Mouse (Mus musculus): ENCODE measurements around the gene Rgs16. TPM values are rescaled to one million over a fixed set of nuclear protein-coding genes. Genes with fewer than 3 reads are reported as not detected.

Rgs16 gene
- polyA plus RNA-seq (2012; rRNA removed) (21.9 and 22.6 TPM in 2 replicates), polyA plus RNA-seq (2014; fragmentation: Nextera tagmentation; extraction: Ambion mirVana) (6.4 and 8.5 TPM in 2 replicates)

- WGBS = under 1% methylated on average over 28 of the region's 28 CpGs
- peaks cover 4% of the 10 kb centered on the region for H3K36me3 ChIP-seq (ENCODE audit: control insufficient read depth, insufficient read depth, low read length)
- peak within 1 kb of the TSS; percentile 44 for H3K4me3 ChIP-seq (replicated peaks; ENCODE audit: low read length)
- peak; percentile 63; the same call in 1 of the 2 replicates for TF ChIP-seq POLR2A (IDR thresholded peaks at IDR 0.05; ENCODE audit: borderline replicate concordance, extremely low read depth, insufficient read depth, insufficient read length)
- no peak within 1 kb of the TSS for H3K27ac ChIP-seq (replicated peaks; ENCODE audit: low read depth, low read length)
- H3K4me2 ChIP-seq (replicated peaks; ENCODE audit: low read depth, low read length, severe bottlenecking) = peak within 1 kb of the TSS; percentile 70
- peak within 1 kb of the TSS; percentile 49 for H3K9ac ChIP-seq (ENCODE audit: low read depth, low read length, severe bottlenecking)
- peak; percentile 92 for DNase-seq (ENCODE audit: low spot score)
- H3K27me3 ChIP-seq (ENCODE audit: control insufficient read depth, insufficient read depth, low read length) = 0 out of 2 replicates have a peak, but pooled peaks cover 8% of the 10 kb centered on the region
- no peaks in the 10 kb centered on the region for H3K9me3 ChIP-seq (ENCODE audit: control insufficient read depth, low read length)
- ATAC-seq (ENCODE audit: low FRiP score, low read depth) = peak; percentile 81
- H3K4me1 ChIP-seq (ENCODE audit: control insufficient read depth, insufficient read depth, low read length) = peaks cover 35% of the 10 kb centered on the region
Observed at GRCm38 (mm10) chr1:153740145-153740544, at the start of gene Rgs16. TSS of gene Rgs16 (plus strand) at chr1:153740349.

GRCm38 (mm10) chr1:153692526-153692925 lies 47.6 kb upstream of the Rgs16 start:
- WGBS = 89% methylated on average over 6 of the region's 6 CpGs
- no peak overlapping the region for H3K27ac ChIP-seq (replicated peaks; ENCODE audit: low read depth, low read length)

GRCm38 (mm10) chr1:153694372-153695120 lies 45.6 kb upstream of the Rgs16 start:
- DNase-seq (ENCODE audit: low spot score) = no peak
- 93% methylated on average over 6 of the region's 6 CpGs for WGBS
- ATAC-seq (ENCODE audit: low FRiP score, low read depth) = no peak
- no peaks in the 10 kb centered on the region for H3K9me3 ChIP-seq (ENCODE audit: control insufficient read depth, low read length)
- no peaks in the 10 kb centered on the region for H3K27me3 ChIP-seq (ENCODE audit: control insufficient read depth, insufficient read depth, low read length)
- H3K4me3 ChIP-seq (replicated peaks; ENCODE audit: low read length) = no peak overlapping the region
- no peak overlapping the region for H3K4me2 ChIP-seq (replicated peaks; ENCODE audit: low read depth, low read length, severe bottlenecking)
- peaks cover 17% of the 10 kb centered on the region for H3K4me1 ChIP-seq (ENCODE audit: control insufficient read depth, insufficient read depth, low read length)
- TF ChIP-seq POLR2A (IDR thresholded peaks at IDR 0.05; ENCODE audit: borderline replicate concordance, extremely low read depth, insufficient read depth, insufficient read length) = no peak
- H3K9ac ChIP-seq (ENCODE audit: low read depth, low read length, severe bottlenecking) = no peak overlapping the region
- no peak overlapping the region for H3K27ac ChIP-seq (replicated peaks; ENCODE audit: low read depth, low read length)
- no peaks in the 10 kb centered on the region for H3K36me3 ChIP-seq (ENCODE audit: control insufficient read depth, insufficient read depth, low read length)

More at GRCm38 (mm10) chr1:153692526-153692925, 47.6 kb upstream of the Rgs16 start:
- DNase-seq (ENCODE audit: low spot score) = no peak
- TF ChIP-seq POLR2A (IDR thresholded peaks at IDR 0.05; ENCODE audit: borderline replicate concordance, extremely low read depth, insufficient read depth, insufficient read length) = no peak
- no peaks in the 10 kb centered on the region for H3K9me3 ChIP-seq (ENCODE audit: control insufficient read depth, low read length)
- H3K4me2 ChIP-seq (replicated peaks; ENCODE audit: low read depth, low read length, severe bottlenecking) = no peak overlapping the region
- H3K4me1 ChIP-seq (ENCODE audit: control insufficient read depth, insufficient read depth, low read length) = peaks cover under 1% of the 10 kb centered on the region; the same call in 1 of the 2 replicates
- ATAC-seq (ENCODE audit: low FRiP score, low read depth) = no peak
- no peak overlapping the region for H3K4me3 ChIP-seq (replicated peaks; ENCODE audit: low read length)
- H3K9ac ChIP-seq (ENCODE audit: low read depth, low read length, severe bottlenecking) = no peak overlapping the region
- H3K36me3 ChIP-seq (ENCODE audit: control insufficient read depth, insufficient read depth, low read length) = no peaks in the 10 kb centered on the region
- no peaks in the 10 kb centered on the region for H3K27me3 ChIP-seq (ENCODE audit: control insufficient read depth, insufficient read depth, low read length)

- DNase-seq (ENCODE audit: low spot score) = no peak
- peaks cover 23% of the 10 kb centered on the region for H3K4me1 ChIP-seq (ENCODE audit: control insufficient read depth, insufficient read depth, low read length)
- ATAC-seq (ENCODE audit: low FRiP score, low read depth) = no peak
- no peak overlapping the region for H3K9ac ChIP-seq (ENCODE audit: low read depth, low read length, severe bottlenecking)
- TF ChIP-seq POLR2A (IDR thresholded peaks at IDR 0.05; ENCODE audit: borderline replicate concordance, extremely low read depth, insufficient read depth, insufficient read length) = no peak
- H3K27me3 ChIP-seq (ENCODE audit: control insufficient read depth, insufficient read depth, low read length) = no peaks in the 10 kb centered on the region
- H3K36me3 ChIP-seq (ENCODE audit: control insufficient read depth, insufficient read depth, low read length) = no peaks in the 10 kb centered on the region
- no peaks in the 10 kb centered on the region for H3K9me3 ChIP-seq (ENCODE audit: control insufficient read depth, low read length)
- H3K4me3 ChIP-seq (replicated peaks; ENCODE audit: low read length) = no peak overlapping the region
- H3K4me2 ChIP-seq (replicated peaks; ENCODE audit: low read depth, low read length, severe bottlenecking) = no peak overlapping the region
- 92% methylated on average over 10 of the region's 10 CpGs for WGBS
- H3K27ac ChIP-seq (replicated peaks; ENCODE audit: low read depth, low read length) = no peak overlapping the region
Observed at GRCm38 (mm10) chr1:153695398-153695797, 44.8 kb upstream of the Rgs16 start.

- H3K4me1 ChIP-seq (ENCODE audit: control insufficient read depth, insufficient read depth, low read length) = peaks cover 23% of the 10 kb centered on the region
- no peak overlapping the region for H3K4me3 ChIP-seq (replicated peaks; ENCODE audit: low read length)
- no peak overlapping the region for H3K4me2 ChIP-seq (replicated peaks; ENCODE audit: low read depth, low read length, severe bottlenecking)
- no peak for TF ChIP-seq POLR2A (IDR thresholded peaks at IDR 0.05; ENCODE audit: borderline replicate concordance, extremely low read depth, insufficient read depth, insufficient read length)
- DNase-seq (ENCODE audit: low spot score) = no peak
- ATAC-seq (ENCODE audit: low FRiP score, low read depth) = no peak
- H3K27me3 ChIP-seq (ENCODE audit: control insufficient read depth, insufficient read depth, low read length) = no peaks in the 10 kb centered on the region
- no peak overlapping the region for H3K9ac ChIP-seq (ENCODE audit: low read depth, low read length, severe bottlenecking)
- 77% methylated on average over 11 of the region's 11 CpGs for WGBS
- no peaks in the 10 kb centered on the region for H3K36me3 ChIP-seq (ENCODE audit: control insufficient read depth, insufficient read depth, low read length)
- H3K9me3 ChIP-seq (ENCODE audit: control insufficient read depth, low read length) = no peaks in the 10 kb centered on the region
- no peak overlapping the region for H3K27ac ChIP-seq (replicated peaks; ENCODE audit: low read depth, low read length)
Observed at GRCm38 (mm10) chr1:153696093-153696492, 44.1 kb upstream of the Rgs16 start.
